Mouse (Mus musculus): ENCODE measurements at regions not wholly inside any gene's neighbourhood (a gene's known extent, or its start where the extent isn't known, plus 50 kb on each side); places are given as distances from the start of the nearest gene placed in this dataset.

DNA sequence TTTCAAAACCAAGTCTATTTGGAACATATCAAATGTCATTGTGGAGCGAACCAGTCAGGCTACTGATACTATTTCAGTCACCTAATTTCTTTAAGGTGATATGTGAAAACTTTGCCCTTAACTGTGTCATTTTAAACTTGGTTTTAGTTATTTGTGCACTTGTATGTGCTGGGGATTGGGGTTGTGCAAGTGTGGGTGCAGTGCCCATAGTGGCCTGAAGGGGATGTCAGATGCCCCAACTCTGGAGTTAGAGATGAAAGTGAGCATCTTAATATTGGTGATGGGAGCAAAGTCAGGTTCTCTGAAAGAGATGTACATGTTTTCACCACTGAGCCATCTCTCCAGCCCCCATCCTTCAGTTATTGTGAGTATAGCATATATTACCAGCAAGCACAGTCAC is 133.1 kb upstream of the Nmur2 start:
- TF ChIP-seq CTCF (conservative IDR thresholded peaks at IDR 0.05 in 1 of 2, IDR thresholded peaks at IDR 0.05 in 1 of 2; ENCODE audit: low read depth in 2 of 2, low read length in 2 of 2) (no peak), UBTF (IDR thresholded peaks at IDR 0.05; ENCODE audit: low read depth, low read length) (no peak), ZKSCAN1 (IDR thresholded peaks at IDR 0.05; ENCODE audit: borderline replicate concordance, low read depth, low read length) (no peak), USF1 (IDR thresholded peaks at IDR 0.05; ENCODE audit: low read depth, low read length) (no peak), HCFC1 (IDR thresholded peaks at IDR 0.05; ENCODE audit: low read depth, low read length) (no peak), SMC3 (IDR thresholded peaks at IDR 0.05; ENCODE audit: low read depth, low read length) (no peak), ZMIZ1 (IDR thresholded peaks at IDR 0.05; ENCODE audit: low read depth, low read length) (no peak), IRF4 (IDR thresholded peaks at IDR 0.05; ENCODE audit: low read depth, low read length) (no peak), MAX (IDR thresholded peaks at IDR 0.05; ENCODE audit: low read length) (no peak), POLR2A (IDR thresholded peaks at IDR 0.05; ENCODE audit: low read depth, low read length) (no peak), MXI1 (IDR thresholded peaks at IDR 0.05; ENCODE audit: low read depth, low read length) (no peak)
